Mouse (Mus musculus): ENCODE measurements around the gene Rnf169. TPM values are rescaled to one million over a fixed set of nuclear protein-coding genes. Genes with fewer than 3 reads are reported as not detected.

Rnf169 gene
- 2.9 and 3.0 TPM in 2 replicates for polyA plus RNA-seq (2015; fragmentation: Nextera tagmentation; extraction: Ambion mirVana)

- H3K9me3 ChIP-seq (replicated peaks; ENCODE audit: control insufficient read depth, low read length): no peaks in the 10 kb centered on the region
- H3K4me2 ChIP-seq (ENCODE audit: low read depth, low read length): peak within 1 kb of the TSS; percentile 84
- H3K4me1 ChIP-seq (ENCODE audit: control insufficient read depth, insufficient read depth, low read length): peaks cover 9% of the 10 kb centered on the region
- H3K27ac ChIP-seq (ENCODE audit: low read length): peak within 1 kb of the TSS; percentile 96
- ATAC-seq (replicated peaks; ENCODE audit: extremely low read depth, insufficient read depth, low FRiP score): peak; percentile 98
- H3K9ac ChIP-seq (ENCODE audit: low read length): peak within 1 kb of the TSS; percentile 99
- no peaks in the 10 kb centered on the region for H3K36me3 ChIP-seq (ENCODE audit: control insufficient read depth, insufficient read depth)
- WGBS: under 1% methylated on average over 55 of the region's 55 CpGs
- H3K4me3 ChIP-seq (ENCODE audit: low read length): peak within 1 kb of the TSS; percentile 98
- no peaks in the 10 kb centered on the region for H3K27me3 ChIP-seq (ENCODE audit: control insufficient read depth, insufficient read depth, low read length)
Observed at GRCm38 (mm10) chr7:99980132-99980591, at the start of gene Rnf169. TSS of gene Rnf169 (minus strand) at chr7:99980448.

GRCm38 (mm10) chr7:100029307-100029706, 49.1 kb upstream of the Rnf169 start:
- ATAC-seq (replicated peaks; ENCODE audit: extremely low read depth, insufficient read depth, low FRiP score): no peak
- Histone ChIP-seq H3K4me2 (ENCODE audit: low read depth, low read length) (no peak overlapping the region), H3K27me3 (ENCODE audit: control insufficient read depth, insufficient read depth, low read length) (no peaks in the 10 kb centered on the region; the same call in 1 of the 2 replicates), H3K36me3 (ENCODE audit: control insufficient read depth, insufficient read depth) (no peaks in the 10 kb centered on the region), H3K9me3 (replicated peaks; ENCODE audit: control insufficient read depth, low read length) (no peaks in the 10 kb centered on the region), H3K9ac (ENCODE audit: low read length) (no peak overlapping the region), H3K4me3 (ENCODE audit: low read length) (no peak overlapping the region), H3K4me1 (ENCODE audit: control insufficient read depth, insufficient read depth, low read length) (no peaks in the 10 kb centered on the region), H3K27ac (ENCODE audit: low read length) (no peak overlapping the region)
- WGBS: 38% methylated on average over 3 of the region's 3 CpGs

GRCm38 (mm10) chr7:100027353-100027752, 47.1 kb upstream of the Rnf169 start:
- H3K9ac ChIP-seq (ENCODE audit: low read length): no peak overlapping the region
- no peak overlapping the region for H3K27ac ChIP-seq (ENCODE audit: low read length)
- no peak for ATAC-seq (replicated peaks; ENCODE audit: extremely low read depth, insufficient read depth, low FRiP score)
- no peaks in the 10 kb centered on the region; the same call in 1 of the 2 replicates for H3K27me3 ChIP-seq (ENCODE audit: control insufficient read depth, insufficient read depth, low read length)
- H3K36me3 ChIP-seq (ENCODE audit: control insufficient read depth, insufficient read depth): no peaks in the 10 kb centered on the region
- no peak overlapping the region for H3K4me3 ChIP-seq (ENCODE audit: low read length)
- H3K4me2 ChIP-seq (ENCODE audit: low read depth, low read length): no peak overlapping the region
- H3K4me1 ChIP-seq (ENCODE audit: control insufficient read depth, insufficient read depth, low read length): no peaks in the 10 kb centered on the region
- WGBS: 54% methylated on average over 5 of the region's 5 CpGs
- no peaks in the 10 kb centered on the region for H3K9me3 ChIP-seq (replicated peaks; ENCODE audit: control insufficient read depth, low read length)

- H3K9me3 ChIP-seq (replicated peaks; ENCODE audit: control insufficient read depth, low read length): no peaks in the 10 kb centered on the region
- 89% methylated on average over 8 of the region's 8 CpGs for WGBS
- no peak overlapping the region for H3K27ac ChIP-seq (ENCODE audit: low read length)
- H3K36me3 ChIP-seq (ENCODE audit: control insufficient read depth, insufficient read depth): no peaks in the 10 kb centered on the region
- H3K4me2 ChIP-seq (ENCODE audit: low read depth, low read length): no peak overlapping the region
- ATAC-seq (replicated peaks; ENCODE audit: extremely low read depth, insufficient read depth, low FRiP score): no peak
- no peaks in the 10 kb centered on the region for H3K27me3 ChIP-seq (ENCODE audit: control insufficient read depth, insufficient read depth, low read length)
- no peak overlapping the region for H3K9ac ChIP-seq (ENCODE audit: low read length)
- H3K4me3 ChIP-seq (ENCODE audit: low read length): no peak overlapping the region
- H3K4me1 ChIP-seq (ENCODE audit: control insufficient read depth, insufficient read depth, low read length): no peaks in the 10 kb centered on the region
Observed at GRCm38 (mm10) chr7:100017056-100017455, 36.8 kb upstream of the Rnf169 start.

- Histone ChIP-seq H3K4me2 (ENCODE audit: low read depth, low read length) (no peak overlapping the region), H3K36me3 (ENCODE audit: control insufficient read depth, insufficient read depth) (no peaks in the 10 kb centered on the region), H3K9ac (ENCODE audit: low read length) (no peak overlapping the region), H3K4me3 (ENCODE audit: low read length) (no peak overlapping the region), H3K27ac (ENCODE audit: low read length) (no peak overlapping the region), H3K4me1 (ENCODE audit: control insufficient read depth, insufficient read depth, low read length) (no peaks in the 10 kb centered on the region), H3K27me3 (ENCODE audit: control insufficient read depth, insufficient read depth, low read length) (peaks cover 10% of the 10 kb centered on the region), H3K9me3 (replicated peaks; ENCODE audit: control insufficient read depth, low read length) (no peaks in the 10 kb centered on the region)
- WGBS: 66% methylated on average over 8 of the region's 8 CpGs
- ATAC-seq (replicated peaks; ENCODE audit: extremely low read depth, insufficient read depth, low FRiP score): no peak
Observed at GRCm38 (mm10) chr7:100014123-100014600, 33.9 kb upstream of the Rnf169 start.

GRCm38 (mm10) chr7:100012515-100012914, 32.3 kb upstream of the Rnf169 start:
- Histone ChIP-seq H3K4me1 (ENCODE audit: control insufficient read depth, insufficient read depth, low read length) (no peaks in the 10 kb centered on the region), H3K27me3 (ENCODE audit: control insufficient read depth, insufficient read depth, low read length) (peaks cover 27% of the 10 kb centered on the region), H3K9ac (ENCODE audit: low read length) (no peak overlapping the region), H3K27ac (ENCODE audit: low read length) (no peak overlapping the region), H3K4me2 (ENCODE audit: low read depth, low read length) (no peak overlapping the region), H3K4me3 (ENCODE audit: low read length) (no peak overlapping the region), H3K9me3 (replicated peaks; ENCODE audit: control insufficient read depth, low read length) (no peaks in the 10 kb centered on the region), H3K36me3 (ENCODE audit: control insufficient read depth, insufficient read depth) (no peaks in the 10 kb centered on the region)
- ATAC-seq (replicated peaks; ENCODE audit: extremely low read depth, insufficient read depth, low FRiP score): no peak
- WGBS: 49% methylated on average over 6 of the region's 6 CpGs

- H3K4me3 ChIP-seq (ENCODE audit: low read length): no peak overlapping the region
- H3K9ac ChIP-seq (ENCODE audit: low read length): no peak overlapping the region
- no peak for ATAC-seq (replicated peaks; ENCODE audit: extremely low read depth, insufficient read depth, low FRiP score)
- no peaks in the 10 kb centered on the region for H3K36me3 ChIP-seq (ENCODE audit: control insufficient read depth, insufficient read depth)
- peaks cover 31% of the 10 kb centered on the region for H3K27me3 ChIP-seq (ENCODE audit: control insufficient read depth, insufficient read depth, low read length)
- H3K4me1 ChIP-seq (ENCODE audit: control insufficient read depth, insufficient read depth, low read length): no peaks in the 10 kb centered on the region
- no peak overlapping the region for H3K4me2 ChIP-seq (ENCODE audit: low read depth, low read length)
- H3K27ac ChIP-seq (ENCODE audit: low read length): no peak overlapping the region
- no peaks in the 10 kb centered on the region for H3K9me3 ChIP-seq (replicated peaks; ENCODE audit: control insufficient read depth, low read length)
- WGBS: 49% methylated on average over 8 of the region's 8 CpGs
Observed at GRCm38 (mm10) chr7:100012085-100012484, 31.8 kb upstream of the Rnf169 start.

- no peak overlapping the region for H3K4me3 ChIP-seq (ENCODE audit: low read length)
- no peaks in the 10 kb centered on the region for H3K9me3 ChIP-seq (replicated peaks; ENCODE audit: control insufficient read depth, low read length)
- WGBS: 66% methylated on average over 5 of the region's 5 CpGs
- no peak overlapping the region for H3K9ac ChIP-seq (ENCODE audit: low read length)
- H3K36me3 ChIP-seq (ENCODE audit: control insufficient read depth, insufficient read depth): no peaks in the 10 kb centered on the region
- no peak for ATAC-seq (replicated peaks; ENCODE audit: extremely low read depth, insufficient read depth, low FRiP score)
- H3K27ac ChIP-seq (ENCODE audit: low read length): no peak overlapping the region
- H3K4me2 ChIP-seq (ENCODE audit: low read depth, low read length): no peak overlapping the region
- H3K4me1 ChIP-seq (ENCODE audit: control insufficient read depth, insufficient read depth, low read length): no peaks in the 10 kb centered on the region
- H3K27me3 ChIP-seq (ENCODE audit: control insufficient read depth, insufficient read depth, low read length): peaks cover 43% of the 10 kb centered on the region
Observed at GRCm38 (mm10) chr7:100010711-100011110, 30.5 kb upstream of the Rnf169 start.

GRCm38 (mm10) chr7:100009640-100010039, 29.4 kb upstream of the Rnf169 start:
- no peak overlapping the region for H3K27ac ChIP-seq (ENCODE audit: low read length)
- 0 out of 2 replicates have a peak, but pooled peaks have one; percentile 28 for ATAC-seq (replicated peaks; ENCODE audit: extremely low read depth, insufficient read depth, low FRiP score)
- no peaks in the 10 kb centered on the region for H3K4me1 ChIP-seq (ENCODE audit: control insufficient read depth, insufficient read depth, low read length)
- no peaks in the 10 kb centered on the region for H3K9me3 ChIP-seq (replicated peaks; ENCODE audit: control insufficient read depth, low read length)
- peaks cover 53% of the 10 kb centered on the region for H3K27me3 ChIP-seq (ENCODE audit: control insufficient read depth, insufficient read depth, low read length)
- no peak overlapping the region for H3K4me3 ChIP-seq (ENCODE audit: low read length)
- H3K9ac ChIP-seq (ENCODE audit: low read length): no peak overlapping the region
- 11% methylated on average over 11 of the region's 11 CpGs for WGBS
- no peaks in the 10 kb centered on the region for H3K36me3 ChIP-seq (ENCODE audit: control insufficient read depth, insufficient read depth)
- no peak overlapping the region for H3K4me2 ChIP-seq (ENCODE audit: low read depth, low read length)
